Mouse (Mus musculus) hindbrain, embryonic 10.5 days (tissue): ENCODE data around the gene Ccl3. TPM values are rescaled to one million over a fixed set of nuclear protein-coding genes. Genes with fewer than 3 reads are reported as not detected.

ENCODE experiments used
- DNase-seq: peaks from one replicate; pipeline ENCODE4 v3.0.0-alpha.2; 2017; ENCODE audit warnings: low spot score
- H3K27ac ChIP-seq: fragments of 300-500 bp; sonication (generic); 2 replicates; pipeline ENCODE4 v1.5.1; 2016; ENCODE audit warnings: mild to moderate bottlenecking, moderate library complexity
- H3K27me3 ChIP-seq: fragments of 300-500 bp; sonication (generic); 2 replicates; pipeline ENCODE4 v1.6.1; 2016; ENCODE audit warnings: mild to moderate bottlenecking; ENCODE audit not compliant: poor library complexity, insufficient read depth, severe bottlenecking
- H3K36me3 ChIP-seq: fragments of 300-500 bp; sonication (generic); 2 replicates; pipeline ENCODE4 v1.6.1; 2016; ENCODE audit warnings: mild to moderate bottlenecking, moderate library complexity
- H3K4me1 ChIP-seq: fragments of 300-500 bp; sonication (generic); replicated peaks from 2 replicates; pipeline ENCODE4 v1.6.1; 2016; ENCODE audit warnings: mild to moderate bottlenecking
- H3K4me3 ChIP-seq: fragments of 300-500 bp; sonication (generic); 2 replicates; pipeline ENCODE4 v1.5.1; 2016; ENCODE audit warnings: mild to moderate bottlenecking, moderate library complexity
- H3K9me3 ChIP-seq: fragments of 300-500 bp; sonication (generic); 2 replicates; pipeline ENCODE4 v1.6.1; 2016; ENCODE audit warnings: mild to moderate bottlenecking, moderate library complexity
- WGBS: fragments of 180-500 bp; shearing (Covaris S2); methylation state at CpG from one replicate; pipeline ENCODE4 v1.1.7; 2016; 5-methylcytosine and 5-hydroxymethylcytosine counted together
- polyA plus RNA-seq: library from polyadenylated mRNA; unstranded; fragments of >200 nt; fragmentation: Nextera tagmentation; extraction: Ambion mirVana; gene quantifications from 2 replicates; pipeline ENCODE4 v1.2.1, GENCODE M21; 2016

Ccl3 gene
- 1.2 and 1.3 TPM in 2 replicates for polyA plus RNA-seq

DNA sequence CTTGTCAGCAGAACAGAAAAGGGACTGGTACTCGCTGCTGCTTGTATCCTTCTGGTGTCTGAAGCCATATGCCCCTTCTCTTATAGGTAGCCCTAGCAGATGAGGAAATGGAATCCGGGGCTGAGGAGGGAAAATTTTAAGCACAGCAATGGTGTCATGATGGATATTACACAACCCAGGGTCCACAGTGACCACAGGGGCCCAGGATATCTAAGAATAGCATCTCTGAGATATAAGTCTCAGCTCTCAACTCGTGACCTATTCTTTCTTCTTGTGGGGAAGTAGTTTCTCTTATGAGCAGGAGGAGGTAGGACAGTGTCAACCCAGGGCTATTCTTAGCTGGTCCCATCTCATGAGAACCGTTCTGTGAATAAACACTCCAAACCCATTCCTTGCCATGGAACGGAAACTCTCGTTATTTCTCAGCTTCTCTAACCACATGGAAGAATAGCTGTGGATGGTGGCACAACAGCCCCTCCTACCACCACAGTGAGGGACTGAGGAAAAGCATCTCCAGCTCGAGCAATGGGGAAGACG is at the start of gene Ccl3:
Gene Ccl3 (minus strand): TSS at position 51 of the 537 bp plus-strand sequence.
- no peaks in the 10 kb centered on the region; the same call in 1 of the 2 replicates for H3K9me3 ChIP-seq
- no peaks in the 10 kb centered on the region for H3K4me1 ChIP-seq
- no peak for DNase-seq
- WGBS, result 83% methylated on average over 8 of the region's 8 CpGs
- no peaks in the 10 kb centered on the region for H3K27me3 ChIP-seq
- no peak within 1 kb of the TSS for H3K4me3 ChIP-seq
- no peaks in the 10 kb centered on the region for H3K36me3 ChIP-seq
- H3K27ac ChIP-seq, result no peak within 1 kb of the TSS

GRCm38 (mm10) chr11:83692008-83692407 is 42.9 kb upstream of the Ccl3 start:
- WGBS, result 63% methylated on average over 1 of the region's 1 CpGs
- Histone ChIP-seq H3K27me3 (no peaks in the 10 kb centered on the region), H3K4me1 (no peaks in the 10 kb centered on the region), H3K4me3 (no peak overlapping the region), H3K27ac (no peak overlapping the region), H3K9me3 (no peaks in the 10 kb centered on the region), H3K36me3 (no peaks in the 10 kb centered on the region)
- DNase-seq, result no peak

GRCm38 (mm10) chr11:83689918-83690317 is 40.8 kb upstream of the Ccl3 start:
- H3K27ac ChIP-seq, result no peak overlapping the region
- no peaks in the 10 kb centered on the region for H3K4me1 ChIP-seq
- no peak for DNase-seq
- H3K36me3 ChIP-seq, result no peaks in the 10 kb centered on the region
- H3K4me3 ChIP-seq, result no peak overlapping the region
- 83% methylated on average over 1 of the region's 1 CpGs for WGBS
- no peaks in the 10 kb centered on the region for H3K9me3 ChIP-seq
- no peaks in the 10 kb centered on the region for H3K27me3 ChIP-seq

- DNase-seq, result no peak
- no peak overlapping the region for H3K27ac ChIP-seq
- H3K9me3 ChIP-seq, result no peaks in the 10 kb centered on the region
- 86% methylated on average over 1 of the region's 1 CpGs for WGBS
- no peaks in the 10 kb centered on the region for H3K27me3 ChIP-seq
- H3K4me1 ChIP-seq, result no peaks in the 10 kb centered on the region
- no peak overlapping the region for H3K4me3 ChIP-seq
- no peaks in the 10 kb centered on the region for H3K36me3 ChIP-seq
These were observed 26.5 kb upstream of the Ccl3 start for GRCm38 (mm10) chr11:83675665-83676064.

DNA sequence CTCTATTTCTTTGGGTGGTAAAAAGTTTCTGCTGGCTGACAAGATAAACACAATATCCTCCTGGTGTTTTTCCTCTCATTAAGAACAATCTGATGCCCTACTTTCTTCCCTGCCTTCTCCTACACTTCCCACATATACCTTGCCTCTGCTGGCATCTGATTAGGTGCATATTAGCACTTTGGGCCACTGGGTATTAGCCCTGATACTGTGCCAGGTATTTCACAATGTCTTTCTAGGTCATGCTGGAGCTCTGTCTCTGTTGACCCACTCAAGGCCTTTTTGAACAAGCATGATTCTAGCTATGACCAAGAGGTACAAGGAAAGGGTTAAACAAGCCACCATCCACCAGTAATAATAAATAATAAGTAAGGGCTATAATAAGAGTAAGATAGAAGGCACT is 22.6 kb upstream of the Ccl3 start:
- H3K4me3 ChIP-seq, result no peak overlapping the region
- no peaks in the 10 kb centered on the region for H3K27me3 ChIP-seq
- DNase-seq, result no peak
- H3K9me3 ChIP-seq, result no peaks in the 10 kb centered on the region
- no peaks in the 10 kb centered on the region for H3K4me1 ChIP-seq
- H3K27ac ChIP-seq, result no peak overlapping the region
- H3K36me3 ChIP-seq, result no peaks in the 10 kb centered on the region

- H3K36me3 ChIP-seq, result no peaks in the 10 kb centered on the region
- H3K27me3 ChIP-seq, result no peaks in the 10 kb centered on the region
- no peaks in the 10 kb centered on the region for H3K9me3 ChIP-seq
- WGBS, result 86% methylated on average over 5 of the region's 5 CpGs
- H3K4me1 ChIP-seq, result no peaks in the 10 kb centered on the region
- no peak overlapping the region for H3K27ac ChIP-seq
- DNase-seq, result no peak
- H3K4me3 ChIP-seq, result no peak overlapping the region
These were observed 14.4 kb upstream of the Ccl3 start for GRCm38 (mm10) chr11:83663532-83663931.

DNA sequence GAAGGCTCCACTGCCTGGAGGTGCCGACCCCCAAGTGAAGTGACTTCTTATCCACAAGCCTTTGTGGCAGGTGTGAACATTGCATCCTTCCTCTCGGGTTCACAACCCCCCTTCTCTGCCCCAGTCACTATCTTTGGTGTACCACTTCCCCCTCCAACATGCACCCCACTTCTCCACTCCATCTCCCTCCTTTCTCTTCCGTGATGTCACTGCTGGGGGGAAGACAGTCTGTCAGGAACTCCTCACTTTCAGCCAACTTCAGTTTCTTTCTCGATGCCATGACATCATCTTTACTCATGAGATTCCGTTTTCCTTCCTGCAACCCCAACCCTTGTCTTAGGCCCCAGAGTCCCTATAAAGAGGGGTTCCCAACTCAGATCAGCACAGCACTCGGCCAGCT is 13.0 kb upstream of the Ccl3 start, which contains the start of gene Ccl4:
Gene Ccl4 (plus strand): TSS at position 381 of the 400 bp plus-strand sequence.
- H3K9me3 ChIP-seq, result no peaks in the 10 kb centered on the region
- DNase-seq, result no peak
- 84% methylated on average over 6 of the region's 6 CpGs for whole genome bisulfite sequencing
- no peak within 1 kb of the TSS for H3K27ac ChIP-seq
- no peak within 1 kb of the TSS for H3K4me3 ChIP-seq
- H3K4me1 ChIP-seq, result no peaks in the 10 kb centered on the region
- H3K27me3 ChIP-seq, result no peaks in the 10 kb centered on the region
- no peaks in the 10 kb centered on the region for H3K36me3 ChIP-seq

GRCm38 (mm10) chr11:83658797-83659196 is 9.6 kb upstream of the Ccl3 start:
- H3K9me3 ChIP-seq, result no peaks in the 10 kb centered on the region
- no peaks in the 10 kb centered on the region for H3K4me1 ChIP-seq
- H3K27ac ChIP-seq, result no peak overlapping the region
- 81% methylated on average over 6 of the region's 6 CpGs for WGBS
- no peaks in the 10 kb centered on the region for H3K36me3 ChIP-seq
- no peak for DNase-seq
- H3K4me3 ChIP-seq, result no peak overlapping the region
- H3K27me3 ChIP-seq, result no peaks in the 10 kb centered on the region

- no peak overlapping the region for H3K4me3 ChIP-seq
- DNase-seq, result no peak
- WGBS, result 73% methylated on average over 3 of the region's 3 CpGs
These were observed 8.4 kb upstream of the Ccl3 start for GRCm38 (mm10) chr11:83657508-83657907.

GRCm38 (mm10) chr11:83654606-83655005 is 5.5 kb upstream of the Ccl3 start:
- DNase-seq, result no peak
- 88% methylated on average over 8 of the region's 8 CpGs for WGBS
- Histone ChIP-seq H3K36me3 (no peaks in the 10 kb centered on the region), H3K4me3 (no peak overlapping the region), H3K27me3 (no peaks in the 10 kb centered on the region), H3K4me1 (no peaks in the 10 kb centered on the region), H3K9me3 (no peaks in the 10 kb centered on the region), H3K27ac (no peak overlapping the region)

More at GRCm38 (mm10) chr11:83657508-83657907, 8.4 kb upstream of the Ccl3 start:
- Histone ChIP-seq H3K9me3 (no peaks in the 10 kb centered on the region), H3K27me3 (no peaks in the 10 kb centered on the region), H3K36me3 (no peaks in the 10 kb centered on the region), H3K27ac (no peak overlapping the region), H3K4me1 (no peaks in the 10 kb centered on the region)

GRCm38 (mm10) chr11:83646356-83647149 is 2.6 kb downstream of the Ccl3 start:
- Histone ChIP-seq H3K4me3 (no peak overlapping the region), H3K9me3 (no peaks in the 10 kb centered on the region; the same call in 1 of the 2 replicates), H3K27ac (no peak overlapping the region), H3K4me1 (no peaks in the 10 kb centered on the region), H3K27me3 (no peaks in the 10 kb centered on the region), H3K36me3 (no peaks in the 10 kb centered on the region)
- WGBS, result 93% methylated on average over 6 of the region's 6 CpGs
- DNase-seq, result no peak

GRCm38 (mm10) chr11:83645521-83645920 is 3.6 kb downstream of the Ccl3 start, which contains the start of gene Rpl9-ps1:
TSS of gene Rpl9-ps1 (minus strand) at chr11:83645621.
- Histone ChIP-seq H3K4me1 (no peaks in the 10 kb centered on the region), H3K27ac (no peak within 1 kb of the TSS), H3K9me3 (no peaks in the 10 kb centered on the region; the same call in 1 of the 2 replicates), H3K4me3 (no peak within 1 kb of the TSS), H3K36me3 (no peaks in the 10 kb centered on the region), H3K27me3 (no peaks in the 10 kb centered on the region)
- no peak for DNase-seq
- 89% methylated on average over 1 of the region's 1 CpGs for WGBS

GRCm38 (mm10) chr11:83641216-83641615 is 7.9 kb downstream of the Ccl3 start:
- H3K27me3 ChIP-seq, result no peaks in the 10 kb centered on the region
- 84% methylated on average over 2 of the region's 2 CpGs for WGBS
- no peak overlapping the region for H3K27ac ChIP-seq
- H3K4me3 ChIP-seq, result no peak overlapping the region
- H3K9me3 ChIP-seq, result no peaks in the 10 kb centered on the region; the same call in 1 of the 2 replicates
- no peaks in the 10 kb centered on the region for H3K36me3 ChIP-seq
- DNase-seq, result no peak
- 0 out of 2 replicates have a peak, but pooled peaks cover 2% of the 10 kb centered on the region for H3K4me1 ChIP-seq
